Mouse (Mus musculus) urinary bladder, postnatal 10 days (tissue): ENCODE data around the gene Nup107.
"Not testable (repeated sequence)": the region's sequence is repeated elsewhere in the genome, so short reads cannot be mapped to it uniquely, and the experiment has no call there.

Source experiments
- DNase-seq: peaks from one replicate; pipeline ENCODE4 v3.0.0; 2022; ENCODE audit warnings: low spot score

The Nup107 gene

GRCm38 (mm10) chr10:117763588-117764190, 28.8 kb downstream of the Nup107 start:
- no peak for DNase-seq

GRCm38 (mm10) chr10:117762966-117763365, 29.5 kb downstream of the Nup107 start:
- DNase-seq = no peak

- no peak for DNase-seq
Measured at GRCm38 (mm10) chr10:117762281-117762830, 30.1 kb downstream of the Nup107 start.

- no peak for DNase-seq
Measured at GRCm38 (mm10) chr10:117761551-117761950, 31.0 kb downstream of the Nup107 start.

- DNase-seq = no peak
Measured at GRCm38 (mm10) chr10:117760831-117761335, 31.6 kb downstream of the Nup107 start.

GRCm38 (mm10) chr10:117759844-117760630, 32.5 kb downstream of the Nup107 start:
- DNase-seq = no peak

GRCm38 (mm10) chr10:117758749-117759727, 33.5 kb downstream of the Nup107 start:
- DNase-seq = no peak

GRCm38 (mm10) chr10:117758344-117758743, 34.2 kb downstream of the Nup107 start:
- DNase-seq = not testable (repeated sequence)

- no peak for DNase-seq
Measured at GRCm38 (mm10) chr10:117757796-117758342, 34.6 kb downstream of the Nup107 start.

- DNase-seq = no peak
Measured at GRCm38 (mm10) chr10:117757259-117757658, 35.2 kb downstream of the Nup107 start.

- DNase-seq = no peak
Measured at GRCm38 (mm10) chr10:117756784-117757183, 35.7 kb downstream of the Nup107 start.

- no peak for DNase-seq
Measured at GRCm38 (mm10) chr10:117755799-117756467, 36.6 kb downstream of the Nup107 start.

GRCm38 (mm10) chr10:117755086-117755798, 37.3 kb downstream of the Nup107 start:
- no peak for DNase-seq

GRCm38 (mm10) chr10:117754609-117754940, 37.9 kb downstream of the Nup107 start:
- DNase-seq = no peak

GRCm38 (mm10) chr10:117753711-117754608, 38.5 kb downstream of the Nup107 start:
- DNase-seq = no peak

- no peak for DNase-seq
Measured at GRCm38 (mm10) chr10:117752851-117753647, 39.5 kb downstream of the Nup107 start.

GRCm38 (mm10) chr10:117752304-117752821, 40.1 kb downstream of the Nup107 start:
- DNase-seq = no peak

GRCm38 (mm10) chr10:117751744-117752143, 40.8 kb downstream of the Nup107 start:
- DNase-seq = no peak
